Mouse (Mus musculus): ENCODE measurements around the gene Taar8a.

- TF ChIP-seq GATA1 (IDR thresholded peaks at IDR 0.05; ENCODE audit: borderline replicate concordance, low read length): no peak
- no peak for TF ChIP-seq GATA2 (IDR thresholded peaks at IDR 0.05; ENCODE audit: borderline replicate concordance, low read depth, low read length)
- no peak for TF ChIP-seq CTCF (IDR thresholded peaks at IDR 0.05; ENCODE audit: low read depth, low read length)
Observed at GRCm38 (mm10) chr10:24080166-24080565, 3.9 kb downstream of the Taar8a start.

Measured in G1E (cell line).